Mouse (Mus musculus): ENCODE results near the gene Scamp2. TPM values are rescaled to one million over a fixed set of nuclear protein-coding genes. Genes with fewer than 3 reads are reported as not detected.

Gene Scamp2
- polyA plus RNA-seq, 1 experiment, result 465 TPM

DNA sequence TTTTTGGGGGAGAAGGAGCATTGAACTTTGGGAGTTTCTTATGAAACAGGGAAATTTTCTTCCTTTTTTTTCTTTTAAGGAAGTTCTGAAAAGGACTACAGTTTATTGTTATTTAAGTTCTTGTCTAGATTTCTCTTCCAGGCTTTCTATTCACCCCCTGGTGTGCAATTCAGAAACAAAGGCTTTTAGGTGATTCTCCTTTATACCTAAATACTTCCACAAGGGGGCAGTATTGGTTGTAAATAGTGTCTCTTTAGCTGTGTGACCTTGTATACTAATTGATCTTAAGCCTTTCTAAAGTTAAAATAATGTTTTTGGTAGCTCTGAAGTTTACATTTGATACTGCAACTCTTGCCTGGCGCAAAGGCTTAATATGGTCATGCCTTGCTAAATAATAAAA is 37.0 kb upstream of the Scamp2 start:
- Histone ChIP-seq H3K27ac (ENCODE audit: control insufficient read depth, insufficient read depth, low read depth, low read length) (no peak overlapping the region), H3K4me3 (ENCODE audit: control insufficient read depth, low read depth, low read length) (no peak overlapping the region), H3K4me1 (ENCODE audit: control insufficient read depth, insufficient read depth, low read length) (peaks cover 4% of the 10 kb centered on the region), H3K36me3 (ENCODE audit: control insufficient read depth, insufficient read depth, low read length) (no peaks in the 10 kb centered on the region), H3K27me3 (ENCODE audit: control insufficient read depth, insufficient read depth, low read length) (no peaks in the 10 kb centered on the region)
- TF ChIP-seq CTCF (IDR thresholded peaks at IDR 0.05; ENCODE audit: control insufficient read depth, insufficient read depth, insufficient replicate concordance, low read depth, low read length), result no peak
- no peak for TF ChIP-seq POLR2A (IDR thresholded peaks at IDR 0.05; ENCODE audit: control insufficient read depth, low read depth, low read length)

- Histone ChIP-seq H3K36me3 (ENCODE audit: control insufficient read depth, insufficient read depth, low read length) (no peaks in the 10 kb centered on the region), H3K4me3 (ENCODE audit: control insufficient read depth, low read depth, low read length) (no peak overlapping the region), H3K4me1 (ENCODE audit: control insufficient read depth, insufficient read depth, low read length) (peaks cover 4% of the 10 kb centered on the region), H3K27ac (ENCODE audit: control insufficient read depth, insufficient read depth, low read depth, low read length) (no peak overlapping the region), H3K27me3 (ENCODE audit: control insufficient read depth, insufficient read depth, low read length) (no peaks in the 10 kb centered on the region)
- TF ChIP-seq CTCF (IDR thresholded peaks at IDR 0.05; ENCODE audit: control insufficient read depth, insufficient read depth, insufficient replicate concordance, low read depth, low read length), result no peak
- TF ChIP-seq POLR2A (IDR thresholded peaks at IDR 0.05; ENCODE audit: control insufficient read depth, low read depth, low read length), result no peak
Observed at GRCm38 (mm10) chr9:57524439-57524838, 36.3 kb upstream of the Scamp2 start.

DNA sequence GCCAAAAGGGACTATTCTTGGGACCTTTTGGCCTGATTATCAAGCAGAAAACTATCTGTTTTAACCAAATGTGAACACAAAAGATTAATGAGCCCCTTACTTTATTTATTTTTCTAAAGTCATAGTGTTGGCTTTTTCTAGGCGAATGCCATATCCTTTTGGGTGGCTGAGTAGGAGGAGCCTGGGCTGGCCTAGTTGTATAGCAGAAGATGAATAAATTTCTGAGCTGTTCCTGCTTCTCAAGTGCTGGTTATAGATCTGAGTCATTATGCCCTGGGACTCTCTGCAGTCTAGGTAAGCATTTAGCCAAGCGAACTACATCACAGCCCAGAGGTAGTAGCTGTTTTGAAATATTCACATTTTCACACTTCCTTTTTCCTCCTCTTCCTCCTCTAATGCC is 35.2 kb upstream of the Scamp2 start:
- Histone ChIP-seq H3K27me3 (ENCODE audit: control insufficient read depth, insufficient read depth, low read length) (no peaks in the 10 kb centered on the region), H3K27ac (ENCODE audit: control insufficient read depth, insufficient read depth, low read depth, low read length) (no peak overlapping the region), H3K4me3 (ENCODE audit: control insufficient read depth, low read depth, low read length) (no peak overlapping the region), H3K4me1 (ENCODE audit: control insufficient read depth, insufficient read depth, low read length) (peaks cover 4% of the 10 kb centered on the region), H3K36me3 (ENCODE audit: control insufficient read depth, insufficient read depth, low read length) (no peaks in the 10 kb centered on the region)
- no peak for TF ChIP-seq POLR2A (IDR thresholded peaks at IDR 0.05; ENCODE audit: control insufficient read depth, low read depth, low read length)
- no peak for TF ChIP-seq CTCF (IDR thresholded peaks at IDR 0.05; ENCODE audit: control insufficient read depth, insufficient read depth, insufficient replicate concordance, low read depth, low read length)

DNA sequence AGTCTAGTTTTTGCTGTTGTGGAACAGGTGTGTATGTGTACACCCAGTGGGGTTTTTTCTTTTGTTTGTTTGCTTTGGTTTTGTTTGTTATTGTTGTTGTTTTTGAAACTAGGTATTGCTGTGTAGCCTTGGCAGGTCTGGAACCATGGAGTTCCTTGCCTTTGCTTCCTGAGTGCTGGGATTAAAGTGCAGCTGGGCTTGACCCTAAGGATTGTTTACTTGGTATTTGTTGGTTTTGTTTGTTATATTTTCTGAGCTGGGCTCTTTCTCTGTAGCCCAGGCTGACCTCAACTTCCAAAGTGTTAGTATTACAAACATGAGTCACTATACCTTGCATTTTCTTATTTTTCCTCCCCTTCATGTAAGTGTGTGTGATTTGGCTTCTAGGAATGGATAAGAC is 34.3 kb upstream of the Scamp2 start:
- H3K27ac ChIP-seq (ENCODE audit: control insufficient read depth, insufficient read depth, low read depth, low read length), result no peak overlapping the region
- no peaks in the 10 kb centered on the region for H3K36me3 ChIP-seq (ENCODE audit: control insufficient read depth, insufficient read depth, low read length)
- no peak overlapping the region for H3K4me3 ChIP-seq (ENCODE audit: control insufficient read depth, low read depth, low read length)
- H3K4me1 ChIP-seq (ENCODE audit: control insufficient read depth, insufficient read depth, low read length), result peaks cover 4% of the 10 kb centered on the region
- TF ChIP-seq POLR2A (IDR thresholded peaks at IDR 0.05; ENCODE audit: control insufficient read depth, low read depth, low read length), result no peak
- no peak for TF ChIP-seq CTCF (IDR thresholded peaks at IDR 0.05; ENCODE audit: control insufficient read depth, insufficient read depth, insufficient replicate concordance, low read depth, low read length)
- H3K27me3 ChIP-seq (ENCODE audit: control insufficient read depth, insufficient read depth, low read length), result no peaks in the 10 kb centered on the region

- TF ChIP-seq POLR2A (IDR thresholded peaks at IDR 0.05; ENCODE audit: control insufficient read depth, low read depth, low read length) (no peak), CTCF (IDR thresholded peaks at IDR 0.05; ENCODE audit: control insufficient read depth, insufficient read depth, insufficient replicate concordance, low read depth, low read length) (no peak)
- no peaks in the 10 kb centered on the region; the same call in 1 of the 2 replicates for H3K36me3 ChIP-seq (ENCODE audit: control insufficient read depth, insufficient read depth, low read length)
- no peak overlapping the region for H3K27ac ChIP-seq (ENCODE audit: control insufficient read depth, insufficient read depth, low read depth, low read length)
- no peak overlapping the region for H3K4me3 ChIP-seq (ENCODE audit: control insufficient read depth, low read depth, low read length)
- peaks cover 4% of the 10 kb centered on the region for H3K4me1 ChIP-seq (ENCODE audit: control insufficient read depth, insufficient read depth, low read length)
- H3K27me3 ChIP-seq (ENCODE audit: control insufficient read depth, insufficient read depth, low read length), result no peaks in the 10 kb centered on the region
Observed at GRCm38 (mm10) chr9:57531946-57532345, 28.8 kb upstream of the Scamp2 start.

DNA sequence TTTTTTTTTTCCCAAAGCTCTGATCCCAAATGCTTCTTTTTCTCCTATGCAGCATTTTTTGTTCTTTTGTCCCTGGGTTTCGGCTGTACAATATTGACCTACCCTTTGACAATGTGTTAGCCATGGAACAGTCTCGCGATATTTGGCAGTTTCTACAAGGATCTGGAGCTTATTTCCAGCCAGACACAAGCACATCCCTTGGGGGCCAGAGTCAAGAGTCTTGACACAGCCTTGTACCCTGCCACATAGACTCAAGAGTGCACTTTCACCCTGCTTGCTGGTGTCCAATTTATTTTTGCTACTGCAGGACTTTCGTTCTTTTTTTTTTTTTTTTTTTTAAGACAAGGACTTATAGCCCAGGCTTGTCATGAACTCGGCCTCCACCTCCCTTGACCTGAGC is 24.4 kb upstream of the Scamp2 start:
- Histone ChIP-seq H3K4me3 (ENCODE audit: control insufficient read depth, low read depth, low read length) (no peak overlapping the region), H3K27me3 (ENCODE audit: control insufficient read depth, insufficient read depth, low read length) (no peaks in the 10 kb centered on the region), H3K36me3 (ENCODE audit: control insufficient read depth, insufficient read depth, low read length) (no peaks in the 10 kb centered on the region; the same call in 1 of the 2 replicates), H3K4me1 (ENCODE audit: control insufficient read depth, insufficient read depth, low read length) (peaks cover 8% of the 10 kb centered on the region), H3K27ac (ENCODE audit: control insufficient read depth, insufficient read depth, low read depth, low read length) (0 out of 2 replicates have a peak overlapping the region, but pooled peaks have one; percentile 89)
- TF ChIP-seq POLR2A (IDR thresholded peaks at IDR 0.05; ENCODE audit: control insufficient read depth, low read depth, low read length) (no peak), CTCF (IDR thresholded peaks at IDR 0.05; ENCODE audit: control insufficient read depth, insufficient read depth, insufficient replicate concordance, low read depth, low read length) (no peak)

DNA sequence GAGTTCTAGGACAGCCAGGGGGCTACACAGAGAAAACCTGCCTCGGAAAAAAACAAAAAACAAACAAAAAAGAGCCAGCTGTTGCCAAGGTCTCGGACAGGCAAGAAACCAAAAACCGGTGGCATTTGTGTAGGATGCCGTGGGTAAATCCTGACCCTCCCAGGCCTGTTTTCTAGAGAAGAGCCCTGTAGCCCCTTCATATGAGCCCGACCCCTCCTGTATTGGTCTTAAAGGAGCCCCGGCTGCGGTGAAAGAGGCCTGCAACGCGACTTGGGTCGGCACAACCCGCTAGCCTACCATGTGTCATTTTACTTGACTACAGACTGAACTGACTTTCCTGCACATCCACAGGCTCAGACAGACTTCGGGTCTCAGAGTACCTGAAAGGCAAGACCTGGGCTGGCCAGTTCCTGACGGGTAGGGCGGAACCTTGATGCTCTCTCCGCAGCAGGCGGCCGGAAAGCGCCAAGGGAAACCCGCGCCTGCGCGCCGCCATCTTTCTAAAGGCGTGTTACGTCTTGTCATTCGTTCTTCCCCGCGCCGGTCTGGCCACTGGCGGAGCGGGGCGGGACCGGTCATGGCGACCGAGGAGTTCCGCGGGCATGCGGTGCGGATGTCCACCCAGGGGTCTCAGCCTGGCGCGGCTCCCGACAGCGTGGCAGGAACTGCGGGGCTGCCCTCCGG is 23.6 kb upstream of the Scamp2 start, which contains the start of gene Fam219b:
Fam219b (plus strand) TSS at position 485 of the 684 bp plus-strand sequence.
- no peaks in the 10 kb centered on the region for H3K36me3 ChIP-seq (ENCODE audit: control insufficient read depth, insufficient read depth, low read length)
- H3K4me3 ChIP-seq (ENCODE audit: control insufficient read depth, low read depth, low read length), result peak within 1 kb of the TSS; percentile 93
- no peaks in the 10 kb centered on the region for H3K27me3 ChIP-seq (ENCODE audit: control insufficient read depth, insufficient read depth, low read length)
- TF ChIP-seq CTCF (IDR thresholded peaks at IDR 0.05; ENCODE audit: control insufficient read depth, insufficient read depth, insufficient replicate concordance, low read depth, low read length) (no peak), POLR2A (IDR thresholded peaks at IDR 0.05; ENCODE audit: control insufficient read depth, low read depth, low read length) (peak; percentile 83)
- peaks cover 8% of the 10 kb centered on the region for H3K4me1 ChIP-seq (ENCODE audit: control insufficient read depth, insufficient read depth, low read length)
- peak within 1 kb of the TSS; percentile 89 for H3K27ac ChIP-seq (ENCODE audit: control insufficient read depth, insufficient read depth, low read depth, low read length)

Data from testis, adult 2 months (tissue).